ENCODE assay signal across 14 mouse cellular contexts in genomic region chr6:136492251-136492650, GRCm38 (mm10). TPM values are rescaled to one million over a fixed set of nuclear protein-coding genes. Genes with fewer than 3 reads are reported as not detected.
DNase-seq lines count a peak whose midpoint lies in the region; ATAC-seq and TF ChIP-seq lines count a peak whose summit lies in the region.
"Had no signal": no experiment of that assay in that cellular context is flagged by ENCODE, and none has a peak within 500 bp of the region (broad histone marks: within the 10 kb centered on the region; RNA-seq: fewer than 3 reads in every experiment).

No protein-coding gene starts in this region.

- DNase-seq in embryonic facial prominence, embryonic 14.5 days (ENCODE audit: low spot score) = peak; percentile 28
- no peak for DNase-seq in embryonic facial prominence, embryonic 10.5 days (ENCODE audit: low spot score)
- no peak for DNase-seq in liver, postnatal 0 days
- DNase-seq in kidney, postnatal 10 days = no peak
- no peak for DNase-seq in forebrain, embryonic 14.5 days (ENCODE audit: low spot score)
- DNase-seq: cerebellum, adult 18-20 months; gastrocnemius, postnatal 10 days; lung, postnatal 4 days had no signal

- H3K9ac ChIP-seq in embryonic facial prominence, embryonic 14.5 days (ENCODE audit: low read depth, low read length) = no peak overlapping the region
- H3K9ac ChIP-seq in liver, embryonic 16.5 days (ENCODE audit: low read depth, low read length) = no peak overlapping the region
- H3K9ac ChIP-seq in liver, postnatal 0 days (replicated peaks) = no peak overlapping the region
- no peak overlapping the region for H3K9ac ChIP-seq in forebrain, embryonic 14.5 days (ENCODE audit: low read length)
- H3K9ac ChIP-seq: limb, embryonic 13.5 days had no signal

- TF ChIP-seq EP300 in liver, postnatal 0 days (IDR thresholded peaks at IDR 0.05; ENCODE audit: low read depth) = no peak

- no peaks in the 10 kb centered on the region for H3K36me3 ChIP-seq in embryonic facial prominence, embryonic 14.5 days (ENCODE audit: control insufficient read depth, insufficient read depth, low read length)
- no peaks in the 10 kb centered on the region for H3K36me3 ChIP-seq in embryonic facial prominence, embryonic 10.5 days (replicated peaks)
- H3K36me3 ChIP-seq in liver, embryonic 16.5 days (ENCODE audit: control insufficient read depth, insufficient read depth) = no peaks in the 10 kb centered on the region
- no peaks in the 10 kb centered on the region for H3K36me3 ChIP-seq in liver, postnatal 0 days (replicated peaks; ENCODE audit: insufficient read depth, low read length)
- no peaks in the 10 kb centered on the region for H3K36me3 ChIP-seq in forebrain, embryonic 14.5 days (ENCODE audit: control insufficient read depth, insufficient read depth, low read length)
- H3K36me3 ChIP-seq: limb, embryonic 13.5 days had no signal

- no peak overlapping the region for H3K4me2 ChIP-seq in embryonic facial prominence, embryonic 14.5 days (ENCODE audit: low read depth, low read length)
- H3K4me2 ChIP-seq in liver, embryonic 16.5 days (ENCODE audit: low read depth, low read length) = no peak overlapping the region
- H3K4me2 ChIP-seq in liver, postnatal 0 days (ENCODE audit: low read depth, low read length) = no peak overlapping the region
- no peak overlapping the region for H3K4me2 ChIP-seq in forebrain, embryonic 14.5 days (ENCODE audit: low read length)
- H3K4me2 ChIP-seq: limb, embryonic 13.5 days had no signal

- H3K27me3 ChIP-seq in embryonic facial prominence, embryonic 14.5 days (replicated peaks; ENCODE audit: control insufficient read depth, insufficient read depth, low read length) = no peaks in the 10 kb centered on the region
- H3K27me3 ChIP-seq in embryonic facial prominence, embryonic 10.5 days (replicated peaks; ENCODE audit: low read depth, poor library complexity, severe bottlenecking) = 0 out of 2 replicates have a peak, but pooled peaks cover 4% of the 10 kb centered on the region
- no peaks in the 10 kb centered on the region for H3K27me3 ChIP-seq in liver, embryonic 16.5 days (ENCODE audit: control insufficient read depth, insufficient read depth, low read depth, low read length)
- H3K27me3 ChIP-seq in liver, postnatal 0 days (ENCODE audit: insufficient read depth, low read length) = no peaks in the 10 kb centered on the region
- H3K27me3 ChIP-seq in forebrain, embryonic 14.5 days (replicated peaks; ENCODE audit: control insufficient read depth, insufficient read depth, low read length) = no peaks in the 10 kb centered on the region
- H3K27me3 ChIP-seq: limb, embryonic 13.5 days had no signal

- no peak for TF ChIP-seq CTCF in liver, postnatal 0 days (IDR thresholded peaks at IDR 0.05; ENCODE audit: low read depth)

- H3K4me1 ChIP-seq in embryonic facial prominence, embryonic 14.5 days (ENCODE audit: control insufficient read depth, insufficient read depth, low read length) = no peaks in the 10 kb centered on the region
- no peaks in the 10 kb centered on the region for H3K4me1 ChIP-seq in embryonic facial prominence, embryonic 10.5 days
- H3K4me1 ChIP-seq in liver, embryonic 16.5 days (ENCODE audit: control insufficient read depth, low read depth, low read length) = no peaks in the 10 kb centered on the region
- H3K4me1 ChIP-seq in liver, postnatal 0 days (ENCODE audit: insufficient read depth) = no peaks in the 10 kb centered on the region
- no peaks in the 10 kb centered on the region for H3K4me1 ChIP-seq in forebrain, embryonic 14.5 days (ENCODE audit: control insufficient read depth, insufficient read depth, low read length)
- H3K4me1 ChIP-seq: limb, embryonic 13.5 days had no signal

- 84% methylated on average over 4 of the region's 4 CpGs for WGBS in embryonic facial prominence, embryonic 14.5 days
- WGBS in embryonic facial prominence, embryonic 10.5 days = 94% methylated on average over 4 of the region's 4 CpGs
- WGBS in liver, embryonic 16.5 days (ENCODE audit: insufficient replicate concordance) = 53% methylated on average over 4 of the region's 4 CpGs
- 62% methylated on average over 4 of the region's 4 CpGs for WGBS in liver, postnatal 0 days (ENCODE audit: insufficient replicate concordance)
- WGBS in forebrain, embryonic 14.5 days = 93% methylated on average over 4 of the region's 4 CpGs

- H3K4me3 ChIP-seq in embryonic facial prominence, embryonic 14.5 days (ENCODE audit: low read depth, low read length) = no peak overlapping the region
- no peak overlapping the region for H3K4me3 ChIP-seq in embryonic facial prominence, embryonic 10.5 days
- no peak overlapping the region for H3K4me3 ChIP-seq in liver, embryonic 16.5 days (ENCODE audit: low read depth, low read length)
- H3K4me3 ChIP-seq in liver, postnatal 0 days (ENCODE audit: low read depth, low read length) = no peak overlapping the region
- no peak overlapping the region for H3K4me3 ChIP-seq in forebrain, embryonic 14.5 days (ENCODE audit: low read depth, low read length)
- H3K4me3 ChIP-seq: limb, embryonic 13.5 days had no signal

- no peaks in the 10 kb centered on the region for H3K9me3 ChIP-seq in embryonic facial prominence, embryonic 14.5 days (ENCODE audit: control insufficient read depth, low read length)
- no peaks in the 10 kb centered on the region for H3K9me3 ChIP-seq in embryonic facial prominence, embryonic 10.5 days
- H3K9me3 ChIP-seq in liver, embryonic 16.5 days (replicated peaks; ENCODE audit: control insufficient read depth, low read length) = no peaks in the 10 kb centered on the region
- no peaks in the 10 kb centered on the region for H3K9me3 ChIP-seq in liver, postnatal 0 days (ENCODE audit: low read length)
- no peaks in the 10 kb centered on the region for H3K9me3 ChIP-seq in forebrain, embryonic 14.5 days (replicated peaks; ENCODE audit: control insufficient read depth, low read length)
- H3K9me3 ChIP-seq: limb, embryonic 13.5 days had no signal

- H3K27ac ChIP-seq in embryonic facial prominence, embryonic 14.5 days (replicated peaks; ENCODE audit: low read depth, low read length) = no peak overlapping the region
- no peak overlapping the region for H3K27ac ChIP-seq in embryonic facial prominence, embryonic 10.5 days (replicated peaks)
- no peak overlapping the region for H3K27ac ChIP-seq in liver, embryonic 16.5 days (ENCODE audit: low read length)
- no peak overlapping the region for H3K27ac ChIP-seq in liver, postnatal 0 days (ENCODE audit: low read depth)
- no peak overlapping the region for H3K27ac ChIP-seq in forebrain, embryonic 14.5 days (ENCODE audit: low read depth, low read length)
- H3K27ac ChIP-seq: kidney, postnatal 0 days; limb, embryonic 13.5 days had no signal

- no peak for ATAC-seq in embryonic facial prominence, embryonic 14.5 days (ENCODE audit: low read depth)
- ATAC-seq in liver, embryonic 16.5 days (ENCODE audit: low read depth) = peak; percentile 45; the same call in 1 of the 2 replicates
- no peak for ATAC-seq in liver, postnatal 0 days
- peak; percentile 3 for ATAC-seq in activated CD4-positive, CD25-positive, alpha-beta regulatory T cell, adult 4 months
- ATAC-seq in neutrophil, adult 5-6 weeks (ENCODE audit: extremely low read depth, insufficient number of reproducible peaks, low FRiP score, poor library complexity, severe bottlenecking) = peak; percentile 95
- ATAC-seq in forebrain, embryonic 14.5 days = no peak
- ATAC-seq: hindbrain, embryonic 16.5 days had no signal

RNA-seq across cellular contexts. Expression of gene Atf7ip, which starts 13.7 kb away (rescaled TPM):
- polyA plus RNA-seq in embryonic facial prominence, embryonic 14.5 days (2014; fragmentation: Nextera tagmentation; extraction: Ambion mirVana) = 33.5 and 33.9 TPM in 2 replicates
- polyA plus RNA-seq in embryonic facial prominence, embryonic 10.5 days (2016; fragmentation: Nextera tagmentation; extraction: Ambion mirVana) = 48.0 and 50.9 TPM in 2 replicates
- 15.9 and 18.0 TPM in 2 replicates for polyA plus RNA-seq in liver, embryonic 16.5 days (2015; fragmentation: Nextera tagmentation; extraction: Ambion mirVana)
- polyA plus RNA-seq in liver, postnatal 0 days (2015; fragmentation: Nextera tagmentation; extraction: Ambion mirVana) = 5.6 and 6.6 TPM in 2 replicates
- polyA plus RNA-seq in activated CD4-positive, CD25-positive, alpha-beta regulatory T cell, adult 4 months (2017; shearing (Covaris generic)) = 10 to 100 TPM; 72.8 to 79.5 TPM
- 194 and 211 TPM in 2 replicates for total RNA-seq in neutrophil, adult 5-6 weeks (2017)
- polyA plus RNA-seq in forebrain, embryonic 14.5 days (2014; fragmentation: Nextera tagmentation; extraction: Ambion mirVana) = 27.1 and 42.0 TPM in 2 replicates

Comparison
In these comparisons a context has a peak if more than half of its experiments do, and no peak if none do; other contexts are left out.
1. ATAC-seq: peak in liver, embryonic 16.5 days (single experiment), activated CD4-positive, CD25-positive, alpha-beta regulatory T cell, adult 4 months (single experiment) and neutrophil, adult 5-6 weeks (single experiment); none in embryonic facial prominence, embryonic 14.5 days (single experiment), liver, postnatal 0 days (single experiment) and forebrain, embryonic 14.5 days (single experiment).